In the genomic region with DNA sequence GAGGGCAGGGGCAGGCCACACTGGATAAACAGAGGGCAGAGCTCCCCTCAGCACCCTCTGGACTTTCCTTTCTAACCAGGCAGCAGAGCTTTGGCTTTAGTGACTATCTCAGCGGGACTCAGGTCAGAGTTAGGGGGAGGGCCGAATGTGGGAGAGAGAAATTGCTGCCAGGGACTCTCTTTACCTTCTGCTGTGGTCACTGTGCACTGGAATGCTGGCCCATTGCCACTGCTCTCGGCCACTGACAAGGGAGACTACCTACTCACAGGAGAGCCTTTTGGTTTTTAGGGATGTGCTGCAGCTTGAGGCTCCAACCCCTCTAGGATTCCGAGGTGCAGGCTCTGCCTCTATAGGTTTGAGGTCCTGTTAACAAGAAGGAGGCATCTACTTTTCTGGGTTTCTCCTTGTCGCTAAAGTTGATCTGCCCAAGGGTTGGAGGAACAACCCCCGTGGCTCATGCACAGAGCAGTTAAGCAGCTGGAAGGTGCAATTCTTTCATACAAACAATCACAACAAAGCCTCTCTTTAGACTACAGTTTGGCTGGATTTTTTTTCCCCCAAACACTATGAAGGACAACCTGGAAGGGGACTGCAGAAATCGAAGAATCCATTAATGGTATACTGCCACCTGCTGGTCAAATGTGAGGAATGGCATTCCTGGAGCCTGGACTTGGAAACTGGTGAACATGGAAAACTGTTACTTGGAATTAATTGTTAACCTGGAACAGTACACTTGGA, we compare ENCODE assay signal across 8 mouse cellular contexts.
A peak's percentile ranks its signal among the peaks of the same experiment; 100 is the strongest.
DNase-seq lines count a peak whose midpoint lies in the region; ATAC-seq and TF ChIP-seq lines count a peak whose summit lies in the region.

No protein-coding gene starts in this region.

- peaks cover 9% of the 10 kb centered on the region; the same call in 1 of the 2 replicates for H3K4me1 ChIP-seq in forebrain, postnatal 0 days (ENCODE audit: insufficient read depth)
- H3K4me1 ChIP-seq in kidney, adult 2 months (ENCODE audit: control insufficient read depth, insufficient read depth, low read length): peaks cover 8% of the 10 kb centered on the region; the same call in 1 of the 2 replicates
- H3K4me1 ChIP-seq in liver, adult 2 months (ENCODE audit: control insufficient read depth, insufficient read depth, low read length): peaks cover 7% of the 10 kb centered on the region; the same call in 1 of the 2 replicates

- no peaks in the 10 kb centered on the region for H3K9me3 ChIP-seq in forebrain, postnatal 0 days (ENCODE audit: low read length)

- DNase-seq in layer of hippocampus, adult 11-12 months (ENCODE audit: low spot score): peak; percentile 73
- no peak for DNase-seq in layer of hippocampus, postnatal 25 days (ENCODE audit: extremely low spot score in 1 of 2, low spot score in 1 of 2)
- DNase-seq in cerebellum, adult 11-12 months: peak; percentile 62
- DNase-seq in forebrain, postnatal 0 days: peak; percentile 87
- peak; percentile 80 for DNase-seq in kidney, adult 2 months
- DNase-seq in liver, adult 2 months (ENCODE audit: extremely low read depth, low read depth, low spot score): peak; percentile 81
- DNase-seq in naive thymus-derived CD4-positive, alpha-beta T cell, adult 2 months (ENCODE audit: low read depth): peak; percentile 29
- DNase-seq in spleen, postnatal 14 days (ENCODE audit: low spot score in 2 of 2): no peak

- H3K79me2 ChIP-seq in liver, adult 2 months (ENCODE audit: control insufficient read depth, insufficient read depth, low read length): no peaks in the 10 kb centered on the region

- H3K27me3 ChIP-seq in forebrain, postnatal 0 days (ENCODE audit: insufficient read depth, low read length): no peaks in the 10 kb centered on the region
- H3K27me3 ChIP-seq in kidney, adult 2 months (replicated peaks; ENCODE audit: control insufficient read depth, insufficient read depth, low read length): no peaks in the 10 kb centered on the region
- H3K27me3 ChIP-seq in liver, adult 2 months (ENCODE audit: control insufficient read depth, insufficient read depth, low read length): no peaks in the 10 kb centered on the region

- ATAC-seq in forebrain, postnatal 0 days: peak; percentile 64; the same call in 1 of the 2 replicates

- no peak for TF ChIP-seq POLR2A in kidney, adult 2 months (IDR thresholded peaks at IDR 0.05; ENCODE audit: low read depth, low read length)
- no peak for TF ChIP-seq POLR2A in liver, adult 2 months (IDR thresholded peaks at IDR 0.05; ENCODE audit: extremely low read depth, insufficient read depth, low read length)

- H3K4me3 ChIP-seq in forebrain, postnatal 0 days (ENCODE audit: low read depth, low read length): no peak overlapping the region
- no peak overlapping the region for H3K4me3 ChIP-seq in kidney, adult 2 months (ENCODE audit: insufficient read depth, low read depth, low read length)
- no peak overlapping the region for H3K4me3 ChIP-seq in liver, adult 2 months (ENCODE audit: insufficient read depth, low read depth, low read length)

- peak; percentile 87 for TF ChIP-seq CTCF in forebrain, postnatal 0 days (IDR thresholded peaks at IDR 0.05; ENCODE audit: low read depth)
- TF ChIP-seq CTCF in kidney, adult 2 months (conservative IDR thresholded peaks at IDR 0.05; ENCODE audit: insufficient read depth, insufficient read length, low read depth, low read length): peak; percentile 47
- TF ChIP-seq CTCF in liver, adult 2 months (IDR thresholded peaks at IDR 0.05; ENCODE audit: low read depth, low read length): peak; percentile 16; the same call in 1 of the 2 replicates

- H3K36me3 ChIP-seq in forebrain, postnatal 0 days (ENCODE audit: insufficient read depth): peaks cover 19% of the 10 kb centered on the region
- H3K36me3 ChIP-seq in kidney, adult 2 months (ENCODE audit: control insufficient read depth, insufficient read depth, low read length): no peaks in the 10 kb centered on the region
- no peaks in the 10 kb centered on the region for H3K36me3 ChIP-seq in liver, adult 2 months (ENCODE audit: control insufficient read depth, insufficient read depth, low read length)

- no peak overlapping the region for H3K27ac ChIP-seq in forebrain, postnatal 0 days (ENCODE audit: low read depth, low read length)
- H3K27ac ChIP-seq in kidney, adult 2 months (ENCODE audit: insufficient read depth, low read depth, low read length): no peak overlapping the region
- H3K27ac ChIP-seq in liver, adult 2 months (replicated peaks; ENCODE audit: insufficient read depth, low read depth, low read length): peak overlapping the region; percentile 78; the same call in 1 of the 2 replicates

- WGBS in forebrain, postnatal 0 days: 20% methylated on average over 7 of the region's 7 CpGs
- 29% methylated on average over 7 of the region's 7 CpGs for WGBS in kidney, adult 2 months
- WGBS in liver, adult 2 months: 20% methylated on average over 7 of the region's 7 CpGs

- no peak overlapping the region for H3K4me2 ChIP-seq in forebrain, postnatal 0 days (ENCODE audit: low read depth)

- H3K9ac ChIP-seq in forebrain, postnatal 0 days: no peak overlapping the region
- 0 out of 2 replicates have a peak overlapping the region, but pooled peaks have one; percentile 7 for H3K9ac ChIP-seq in liver, adult 2 months (ENCODE audit: low read depth, low read length)

Comparison
In these comparisons a context has a peak if more than half of its experiments do, and no peak if none do; other contexts are left out.
1. DNase-seq: peak in layer of hippocampus, adult 11-12 months (single experiment), cerebellum, adult 11-12 months (single experiment), forebrain, postnatal 0 days (single experiment), kidney, adult 2 months (single experiment), liver, adult 2 months (single experiment) and naive thymus-derived CD4-positive, alpha-beta T cell, adult 2 months (single experiment); none in layer of hippocampus, postnatal 25 days (0 of 2) and spleen, postnatal 14 days (0 of 2).
2. CTCF ChIP-seq: peak in every context shown above with its lines; median percentile 87 in forebrain, postnatal 0 days; 47 in kidney, adult 2 months; 16 in liver, adult 2 months.